Mouse (Mus musculus) urinary bladder, postnatal 4 days (tissue): ENCODE data around the gene F11r.
A peak's percentile ranks its signal among the peaks of the same experiment; 100 is the strongest.

Experiments used
- DNase-seq, 2 experiments: peaks; one replicate each; pipeline ENCODE4 v3.0.0; 2021 to 2022; ENCODE audit warnings: low spot score in 2 of 2

F11r gene

GRCm38 (mm10) chr1:171438014-171438670, 807 bp downstream of the F11r start:
- no peak for DNase-seq

GRCm38 (mm10) chr1:171439072-171439471, 1.7 kb downstream of the F11r start:
- DNase-seq, result no peak

DNA sequence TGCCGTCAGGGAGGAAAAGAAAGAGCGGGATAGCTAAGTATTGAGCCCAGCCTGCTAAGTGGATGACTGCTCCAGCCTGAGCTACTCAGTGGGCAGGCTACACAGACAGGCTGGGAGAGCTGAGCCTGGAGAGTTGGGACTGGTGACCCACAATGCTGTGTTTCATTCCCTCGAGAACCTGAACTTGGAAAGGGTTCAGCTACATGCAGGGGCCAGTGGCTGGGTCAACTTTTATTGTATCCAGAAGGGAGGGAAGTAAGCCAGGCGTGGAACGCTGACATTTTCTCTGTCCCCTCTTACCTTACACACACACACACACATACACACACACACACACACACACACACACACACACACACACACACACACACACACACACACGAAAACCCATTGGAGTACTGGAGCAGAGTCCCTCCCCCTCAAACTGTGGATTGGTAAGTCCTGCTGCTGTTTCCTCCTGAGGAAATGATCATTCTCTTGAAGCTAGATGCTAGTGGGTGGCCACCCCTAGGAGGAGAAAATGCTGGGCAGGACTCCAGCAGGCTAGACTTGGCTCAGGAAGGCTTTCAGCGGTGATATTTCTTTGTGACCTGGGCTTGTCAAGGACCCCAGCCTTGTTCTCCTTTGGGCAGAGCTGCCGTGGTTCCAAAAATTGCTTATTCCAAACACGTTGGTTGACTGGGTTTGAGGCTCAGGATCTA, 2.8 kb downstream of the F11r start:
- DNase-seq, result peak in 1 of 2 experiments; percentile 54

DNA sequence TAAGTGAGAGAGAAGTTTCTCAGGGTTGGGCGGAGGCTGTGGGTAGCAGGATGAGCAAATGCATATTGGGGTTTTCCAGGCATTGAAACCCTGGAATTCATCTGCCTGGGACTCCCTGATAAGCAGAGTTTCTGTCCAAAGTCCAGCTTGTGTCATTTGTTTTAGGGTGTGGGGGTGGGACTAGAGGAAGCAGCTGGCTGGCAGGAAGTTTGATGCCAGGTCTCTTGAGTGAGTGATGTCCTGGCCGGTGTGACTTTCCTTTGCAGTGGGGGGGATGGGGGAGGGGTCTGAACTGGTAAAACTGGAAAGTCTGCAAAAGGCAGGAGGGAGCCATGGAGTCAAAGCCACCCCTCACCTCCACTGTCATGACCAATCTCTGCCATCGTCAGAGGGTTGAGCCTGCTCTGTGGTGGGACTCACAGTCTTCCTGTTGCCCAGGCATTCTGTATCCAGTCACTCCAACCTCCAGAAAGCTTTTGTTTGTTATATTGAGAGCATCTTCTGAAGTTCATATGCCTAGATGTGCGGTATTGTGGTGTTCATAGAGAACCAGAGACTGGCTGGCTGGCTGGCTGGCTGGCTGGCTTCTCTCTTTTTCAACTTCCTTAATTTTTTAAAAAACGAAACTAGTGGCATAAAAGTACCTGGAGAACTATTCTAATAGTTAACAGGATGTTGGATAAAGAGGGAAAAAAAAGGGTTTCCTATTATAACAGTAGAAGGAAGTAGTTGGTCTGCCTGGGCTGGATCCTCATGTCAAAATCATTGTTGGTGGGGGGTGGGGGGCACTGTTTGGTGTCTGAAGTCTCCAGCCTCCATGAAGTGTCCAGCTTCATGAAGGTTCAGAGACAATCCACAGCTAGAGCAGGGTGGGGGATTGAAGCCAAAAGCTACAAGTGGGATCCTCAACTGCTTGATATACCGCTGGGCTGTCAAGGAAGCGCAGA, 4.4 kb downstream of the F11r start:
- DNase-seq, result peak in 1 of 2 experiments; percentile 30

GRCm38 (mm10) chr1:171442413-171442760, 5.1 kb downstream of the F11r start:
- no peak for DNase-seq

- DNase-seq, result no peak
Measured at GRCm38 (mm10) chr1:171445050-171445449, 7.7 kb downstream of the F11r start.

DNA sequence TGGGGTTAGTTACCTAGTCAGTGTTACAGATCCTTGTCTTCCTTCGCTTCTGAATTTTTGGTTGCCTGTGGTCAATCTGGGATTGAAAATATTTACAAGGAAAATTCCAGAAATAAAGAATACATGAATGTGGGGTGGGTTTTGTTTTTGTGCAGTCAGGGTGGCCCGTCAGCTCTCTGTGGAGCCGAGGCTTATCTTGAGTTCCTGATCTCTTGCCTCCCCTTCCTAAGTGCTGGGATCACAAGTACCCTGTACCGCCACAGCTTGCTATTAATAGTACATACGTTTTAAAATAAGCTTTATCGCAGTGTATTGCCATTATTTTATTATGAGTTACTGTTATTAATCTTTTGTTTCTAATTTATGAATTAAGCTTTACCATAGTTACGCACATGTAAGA, 9.5 kb downstream of the F11r start:
- no peak for DNase-seq

GRCm38 (mm10) chr1:171447692-171448091, 10.4 kb downstream of the F11r start:
- DNase-seq, result no peak

DNA sequence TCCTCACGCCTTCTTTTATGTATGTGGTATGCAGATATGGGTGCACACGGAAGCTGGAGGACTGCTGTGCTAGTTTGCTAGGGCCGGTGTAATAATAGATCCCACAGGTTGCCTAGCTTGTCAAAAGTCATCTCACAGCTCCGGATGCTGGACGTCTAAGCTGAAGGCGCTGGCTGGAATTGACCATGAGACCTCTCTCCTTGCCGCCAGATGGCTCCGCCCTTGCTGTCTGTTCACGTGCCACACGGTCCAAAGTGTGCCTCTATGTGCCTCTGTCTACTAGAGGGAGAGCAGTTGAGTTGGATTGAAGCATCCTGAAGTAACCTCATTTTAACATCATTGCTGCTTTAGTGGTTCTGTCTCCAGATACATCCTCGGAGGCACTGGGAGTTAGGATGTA, 12.7 kb downstream of the F11r start:
- DNase-seq, result no peak

DNA sequence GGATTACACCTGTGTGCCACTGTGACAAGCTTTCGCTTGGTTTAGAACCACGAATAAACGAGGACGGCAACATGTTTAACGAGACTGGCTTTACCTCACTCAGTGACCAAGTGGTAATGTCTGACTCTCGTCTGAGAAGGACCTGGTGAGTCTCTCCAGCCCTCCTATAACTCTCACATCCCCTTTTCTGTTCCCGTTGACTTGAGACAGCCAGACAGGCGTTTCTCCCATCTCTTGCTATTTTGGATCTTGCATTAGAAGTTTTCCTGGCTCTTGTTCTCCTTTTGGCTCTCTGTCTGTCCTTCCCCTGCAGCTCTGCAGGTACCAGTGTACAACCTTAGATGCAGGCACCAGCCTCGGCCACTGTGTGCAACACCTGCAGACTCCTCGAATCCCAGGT, 13.7 kb downstream of the F11r start:
- DNase-seq, result no peak

- no peak for DNase-seq
Measured at GRCm38 (mm10) chr1:171452522-171452921, 15.2 kb downstream of the F11r start.

DNA sequence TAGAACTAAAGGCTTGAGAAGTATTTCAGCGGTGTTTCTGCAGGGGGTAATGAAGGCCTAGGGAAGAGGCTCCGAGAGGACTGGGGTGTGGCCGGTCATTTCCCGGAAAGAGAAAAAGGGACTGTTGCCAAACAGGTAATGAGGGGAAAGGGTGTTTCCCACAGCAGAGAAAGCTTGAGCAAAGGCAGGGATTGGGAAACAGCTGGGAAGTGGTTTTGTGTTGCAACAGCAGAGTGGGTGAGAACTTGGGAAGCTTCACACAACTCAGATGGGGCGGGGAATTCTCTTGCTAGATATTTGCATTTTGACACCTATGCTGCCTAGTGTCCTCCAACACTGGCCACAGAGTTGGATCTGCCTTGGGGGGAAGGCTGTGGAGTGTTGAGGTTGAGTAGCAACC, 15.6 kb downstream of the F11r start:
- no peak for DNase-seq

GRCm38 (mm10) chr1:171454926-171455325, 17.6 kb downstream of the F11r start:
- DNase-seq, result no peak

GRCm38 (mm10) chr1:171457568-171457967, 20.2 kb downstream of the F11r start:
- DNase-seq, result no peak

DNA sequence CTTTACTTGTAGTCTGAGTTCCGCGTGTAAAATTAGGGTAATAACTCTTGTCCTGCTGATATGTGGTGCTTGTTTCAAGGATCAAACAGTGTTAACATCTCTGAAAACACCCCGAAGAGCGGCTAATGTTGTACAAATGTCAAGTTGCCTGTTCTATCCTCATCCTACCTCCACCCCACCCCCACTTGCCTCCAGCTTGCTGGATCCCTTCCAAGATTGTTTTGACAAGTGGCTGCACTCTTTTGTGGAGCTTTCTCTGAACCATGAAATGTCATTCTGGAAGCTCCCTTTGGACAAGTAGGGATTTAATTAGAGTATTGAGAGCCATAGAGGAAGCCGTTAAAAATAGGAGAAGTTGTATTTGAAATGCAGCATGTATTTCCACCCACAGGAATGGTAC, 22.5 kb downstream of the F11r start:
- no peak for DNase-seq

GRCm38 (mm10) chr1:171460551-171461503, 23.5 kb downstream of the F11r start:
- no peak for DNase-seq

DNA sequence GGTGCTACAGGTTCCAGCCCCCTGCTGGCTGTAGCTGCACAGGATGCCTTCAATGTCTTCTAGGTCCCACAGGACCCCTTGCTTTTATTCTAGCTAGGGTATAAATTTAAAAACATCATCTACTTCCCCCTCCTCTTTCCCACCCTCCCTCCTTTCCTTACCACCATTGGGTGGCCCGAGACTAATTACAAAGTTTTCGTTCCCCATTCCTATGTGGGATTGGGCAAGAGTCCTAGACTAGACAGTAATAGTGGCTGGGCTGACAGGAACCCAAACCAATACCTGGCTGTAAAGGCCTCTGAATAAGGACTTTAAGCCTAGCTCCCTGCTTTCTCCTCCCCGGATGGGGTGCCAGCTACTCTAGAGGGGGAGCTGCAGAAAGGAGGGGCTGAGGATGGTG, 25.8 kb downstream of the F11r start:
- DNase-seq, result no peak

DNA sequence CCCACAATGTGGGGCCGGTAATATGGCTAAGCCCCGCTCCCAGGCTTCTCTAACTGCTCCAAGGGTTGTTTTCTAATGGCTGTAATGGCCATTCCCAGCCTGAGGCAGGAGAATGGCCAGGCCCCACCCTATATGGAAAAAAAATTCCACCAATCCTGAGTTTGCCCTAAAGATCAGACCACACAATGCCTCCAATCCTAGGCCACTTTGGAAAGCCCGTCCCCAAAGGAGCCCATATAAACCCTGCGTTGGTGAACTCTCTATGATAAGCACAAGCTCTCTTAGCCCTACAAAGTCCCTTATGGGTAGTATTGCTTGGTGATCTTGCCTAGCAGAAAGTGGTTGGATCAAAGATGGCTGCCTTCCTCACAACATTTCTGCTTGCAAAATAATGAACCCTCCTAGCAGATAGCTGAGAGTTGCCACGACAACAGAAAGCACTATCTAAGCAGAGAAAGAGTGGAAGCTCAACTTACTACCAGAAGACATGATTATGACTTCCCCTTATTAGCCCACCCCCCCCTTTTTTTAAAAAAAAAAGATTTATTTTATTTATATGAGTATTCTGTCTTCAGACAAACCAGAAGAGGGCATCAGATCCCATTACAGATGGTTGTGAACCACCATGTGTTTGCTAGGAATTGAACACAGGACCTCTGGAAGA, 28.5 kb downstream of the F11r start:
- no peak for DNase-seq

DNA sequence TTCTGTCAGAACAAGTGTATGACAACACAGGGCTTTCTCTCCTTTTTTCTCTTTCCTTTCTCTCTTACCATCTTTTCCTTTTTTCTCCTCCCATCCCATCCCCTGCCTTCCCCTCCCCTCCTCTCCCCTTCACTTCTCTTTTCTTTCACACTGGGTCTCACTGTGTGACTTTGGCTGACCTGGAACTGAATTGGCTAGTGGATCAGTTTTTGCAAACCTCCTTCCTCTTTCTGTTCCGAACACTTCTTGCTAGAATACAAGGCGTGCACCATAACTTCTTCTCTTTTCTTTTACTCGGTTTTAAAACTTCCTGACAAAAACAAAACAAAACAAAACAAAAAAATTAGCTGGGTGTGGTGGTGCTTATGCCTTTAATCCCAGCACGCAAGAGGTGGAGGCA, 29.2 kb downstream of the F11r start:
- no peak for DNase-seq

DNA sequence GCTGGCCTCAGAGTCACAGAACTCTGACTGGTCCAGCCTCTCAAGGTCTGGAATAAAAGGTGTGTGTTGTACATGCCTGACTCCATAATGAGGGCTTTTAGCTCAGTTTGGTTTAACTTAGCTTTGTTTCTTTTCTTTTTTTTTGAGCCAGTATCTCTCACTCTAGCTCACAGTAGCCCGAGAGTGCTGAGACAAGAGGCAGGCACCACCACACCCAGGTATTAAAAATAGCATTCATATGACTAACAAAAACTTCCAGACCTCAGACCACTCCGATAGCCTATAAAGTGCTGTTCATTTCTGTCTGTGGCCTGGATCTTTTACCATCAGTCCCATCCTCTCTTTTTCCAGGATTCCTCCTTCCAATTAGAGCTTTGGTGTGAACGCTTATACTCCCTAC, 32.3 kb downstream of the F11r start:
- DNase-seq, result no peak

GRCm38 (mm10) chr1:171470371-171470871, 33.1 kb downstream of the F11r start:
- DNase-seq, result no peak
